Mouse (Mus musculus) subcutaneous adipose tissue, adult 2 months (tissue): ENCODE measurements around the gene Lrfn4. TPM values are rescaled to one million over a fixed set of nuclear protein-coding genes. Genes with fewer than 3 reads are reported as not detected.

Experiments
- polyA plus RNA-seq: library from polyadenylated mRNA; depleted of rRNA; stranded (reverse); fragments of >200 nt; gene quantifications from 2 replicates; pipeline ENCODE4 v1.2.3, GENCODE M21; 2012; ENCODE audit warnings: low replicate concordance; rRNA removed

Gene Lrfn4
- 3.6 and 42.6 TPM in 2 replicates for polyA plus RNA-seq

DNA sequence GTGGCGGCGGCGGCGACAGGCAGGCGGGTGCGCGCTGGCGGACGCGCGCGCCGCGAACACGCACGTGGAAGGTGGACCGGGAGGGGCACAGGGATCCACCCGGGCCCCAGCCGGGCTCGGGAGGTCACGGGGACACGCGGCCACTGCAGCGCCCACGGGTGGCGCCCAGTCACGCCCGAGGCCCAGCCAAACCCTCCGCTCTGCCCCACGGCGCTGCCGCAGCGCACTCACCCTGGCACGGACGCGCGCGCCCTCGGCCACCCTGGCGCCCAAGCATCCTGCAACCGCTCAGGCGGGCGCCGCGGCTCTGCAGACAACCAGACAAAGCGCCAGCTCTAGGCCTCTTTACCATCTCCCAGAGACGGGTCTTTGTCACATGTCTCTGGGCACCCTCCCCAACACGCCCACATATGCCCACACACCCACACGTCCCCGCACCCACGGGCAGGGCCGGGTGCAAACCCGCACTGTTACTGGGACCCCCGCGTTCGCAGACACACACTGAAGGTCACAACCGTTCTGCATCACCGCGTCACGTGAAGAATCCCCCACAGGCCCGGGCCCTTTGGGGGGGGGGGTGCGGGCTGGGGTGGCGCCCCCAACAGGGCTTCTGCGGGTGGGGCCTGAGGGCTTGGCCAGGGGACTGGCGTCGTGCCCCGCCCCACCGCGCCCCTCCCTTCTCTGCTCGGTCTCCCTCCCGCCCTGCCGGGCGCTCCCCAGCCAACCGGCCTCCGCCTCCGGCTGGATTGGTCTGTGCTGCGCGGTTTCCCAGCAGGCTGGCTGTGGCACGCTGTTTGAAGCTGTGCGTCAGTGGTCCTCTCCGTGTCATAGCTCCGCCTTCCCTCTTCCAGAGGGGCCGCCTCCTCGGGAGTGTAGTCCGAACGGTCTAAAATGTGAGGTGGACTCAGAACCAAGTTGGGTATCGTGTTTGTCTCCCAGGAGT, at the start of gene Lrfn4:
Lrfn4 (minus strand) TSS at position 517 of the 943 bp plus-strand sequence.

DNA sequence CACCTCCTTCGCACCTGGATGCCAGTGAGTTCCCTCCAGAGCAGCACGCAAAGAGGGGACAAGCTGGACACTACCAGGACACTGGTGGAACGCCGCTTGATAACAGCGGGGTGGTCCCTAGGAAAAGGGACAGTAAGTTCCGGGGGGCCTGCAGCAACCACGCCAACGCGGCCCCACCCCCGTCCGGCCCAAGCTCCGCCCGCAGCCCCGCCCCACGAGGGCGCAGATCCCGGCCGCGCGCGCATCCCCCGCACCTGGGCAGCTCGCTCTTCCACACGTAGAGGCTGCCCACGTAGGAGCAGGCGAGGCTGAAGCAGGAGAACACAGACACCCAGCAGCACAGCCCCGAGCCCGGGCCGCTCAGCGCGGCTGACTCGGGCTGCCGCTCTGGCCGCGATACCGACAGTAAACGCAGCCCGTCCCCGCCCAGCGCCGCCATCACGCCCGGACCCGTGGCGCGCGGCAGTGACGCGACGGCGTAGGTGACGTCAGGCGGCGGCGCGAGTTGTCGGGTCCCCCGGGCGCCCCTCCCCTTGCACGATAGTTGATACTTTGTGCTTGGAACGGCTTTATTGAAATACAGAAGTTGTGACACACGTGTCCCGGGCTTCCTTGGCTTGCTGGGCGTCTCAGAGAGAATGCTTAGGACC, 9.8 kb upstream of the Lrfn4 start, which contains the start of gene Rce1:
Rce1 (minus strand) TSS at position 463 of the 650 bp plus-strand sequence.

Other genes with a start within 250 kb of the Lrfn4 start
- 97.1 and 163 TPM in 2 replicates for gene Kdm2a, start 217.4 kb downstream of the Lrfn4 start, polyA plus RNA-seq
- gene Rhod, start 176.2 kb downstream of the Lrfn4 start, polyA plus RNA-seq = 22.7 and 23.8 TPM in 2 replicates
- gene Syt12, start 138.2 kb downstream of the Lrfn4 start, polyA plus RNA-seq = 11.8 and 61.1 TPM in 2 replicates
- gene 2010003K11Rik, start 117.1 kb downstream of the Lrfn4 start, polyA plus RNA-seq = 13.7 and 24.3 TPM in 2 replicates
- gene Pcx, start 105.2 kb downstream of the Lrfn4 start, polyA plus RNA-seq = 576 and 645 TPM in 2 replicates
- 54.7 and 99.8 TPM in 2 replicates for gene Rce1, start 10.0 kb upstream of the Lrfn4 start, polyA plus RNA-seq
- gene Gm960, start 83.0 kb upstream of the Lrfn4 start, polyA plus RNA-seq = 0.30 and 1.2 TPM in 2 replicates
- 0.06 and 2.2 TPM in 2 replicates for gene Sptbn2, start 95.5 kb upstream of the Lrfn4 start, polyA plus RNA-seq
- gene Rbm4b, start 140.8 kb upstream of the Lrfn4 start, polyA plus RNA-seq = 6.8 and 14.3 TPM in 2 replicates
- gene Rbm4, start 178.2 kb upstream of the Lrfn4 start, polyA plus RNA-seq = 29.6 and 56.3 TPM in 2 replicates
- 11.3 and 18.0 TPM in 2 replicates for gene Gm21992, start 195.9 kb upstream of the Lrfn4 start, polyA plus RNA-seq
- gene Rbm14, start 196.0 kb upstream of the Lrfn4 start, polyA plus RNA-seq = 27.1 and 47.6 TPM in 2 replicates
- 46.5 and 55.3 TPM in 2 replicates for gene Ccs, start 223.7 kb upstream of the Lrfn4 start, polyA plus RNA-seq
- 0.13 and 0.16 TPM in 2 replicates for gene Ccdc87, start 223.7 kb upstream of the Lrfn4 start, polyA plus RNA-seq
- 105 and 179 TPM in 2 replicates for gene Ctsf, start 239.5 kb upstream of the Lrfn4 start, polyA plus RNA-seq